Mouse (Mus musculus): ENCODE results near the gene Cd3eap.

Gene Cd3eap

DNA sequence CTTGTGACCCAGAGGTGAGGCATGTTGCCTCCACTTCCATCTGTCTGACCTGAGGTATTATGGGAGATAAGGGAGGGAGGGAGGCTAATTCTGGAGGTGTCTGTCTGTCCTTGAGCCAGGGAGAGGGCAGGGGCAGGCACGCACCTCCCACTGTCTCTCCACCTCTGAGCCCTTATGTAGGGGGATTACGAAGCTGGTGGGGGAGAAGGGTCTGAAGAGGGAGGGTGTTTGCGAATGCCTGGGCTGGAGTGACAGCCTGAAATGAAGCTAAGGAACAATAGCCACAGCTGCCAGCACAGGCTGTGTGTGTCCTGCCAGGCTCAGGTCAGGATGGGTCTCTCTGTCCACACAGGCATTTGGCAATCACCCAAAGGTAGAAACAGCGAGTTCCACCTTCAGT lies 3.0 kb upstream of the Cd3eap start:
- in situ Hi-C loops (cut with MboI, MseI): loop anchor here (10.0 kb wide), 1 partner anchor 57 kb away; no protein-coding TSS in a partner anchor

DNA sequence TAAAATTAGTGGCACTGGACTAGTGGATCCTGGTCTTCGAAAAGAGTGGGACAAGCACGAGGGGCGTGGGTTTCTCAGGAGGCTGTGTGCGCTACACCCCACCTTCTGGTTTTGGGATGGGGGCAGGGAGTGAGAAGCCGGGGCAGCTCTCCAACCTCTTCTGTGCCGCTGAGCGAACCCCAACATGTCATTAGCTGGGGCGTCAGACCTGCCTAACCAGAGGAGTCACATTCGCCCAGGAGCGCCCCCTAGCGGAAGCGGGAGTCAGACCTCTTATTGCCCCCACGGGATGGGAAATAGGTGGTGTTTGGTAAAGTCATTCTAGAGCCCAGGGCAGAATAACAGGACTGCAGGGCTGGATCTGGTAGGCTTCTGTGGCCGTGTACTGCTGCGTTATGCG lies 2.4 kb upstream of the Cd3eap start:
- in situ Hi-C loops (cut with MboI, MseI): loop anchor here (10.0 kb wide), 1 partner anchor 57 kb away; no protein-coding TSS in a partner anchor

DNA sequence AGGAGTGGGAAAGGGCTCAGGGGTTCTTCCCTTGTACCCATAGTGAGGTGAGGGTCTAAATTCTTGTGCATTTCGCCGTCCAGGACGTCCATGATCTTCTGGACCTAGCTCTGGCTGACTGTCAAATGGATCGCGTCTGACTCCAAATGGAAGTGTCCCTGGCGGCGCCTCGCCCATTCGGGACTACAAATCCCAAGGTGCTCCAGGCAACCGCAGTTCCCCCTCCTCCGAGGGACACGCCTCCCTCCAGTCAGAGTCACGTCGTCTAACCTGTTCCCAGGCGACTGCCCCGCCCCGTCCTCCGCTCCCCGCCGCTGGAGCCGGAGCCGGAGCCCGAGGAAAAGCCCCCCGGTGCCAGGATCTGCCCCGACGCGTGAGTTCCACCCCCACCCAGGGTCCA lies 1.7 kb upstream of the Cd3eap start:
- in situ Hi-C loops (cut with MboI, MseI): loop anchor here (10.0 kb wide), 1 partner anchor 56 kb away; no protein-coding TSS in a partner anchor

DNA sequence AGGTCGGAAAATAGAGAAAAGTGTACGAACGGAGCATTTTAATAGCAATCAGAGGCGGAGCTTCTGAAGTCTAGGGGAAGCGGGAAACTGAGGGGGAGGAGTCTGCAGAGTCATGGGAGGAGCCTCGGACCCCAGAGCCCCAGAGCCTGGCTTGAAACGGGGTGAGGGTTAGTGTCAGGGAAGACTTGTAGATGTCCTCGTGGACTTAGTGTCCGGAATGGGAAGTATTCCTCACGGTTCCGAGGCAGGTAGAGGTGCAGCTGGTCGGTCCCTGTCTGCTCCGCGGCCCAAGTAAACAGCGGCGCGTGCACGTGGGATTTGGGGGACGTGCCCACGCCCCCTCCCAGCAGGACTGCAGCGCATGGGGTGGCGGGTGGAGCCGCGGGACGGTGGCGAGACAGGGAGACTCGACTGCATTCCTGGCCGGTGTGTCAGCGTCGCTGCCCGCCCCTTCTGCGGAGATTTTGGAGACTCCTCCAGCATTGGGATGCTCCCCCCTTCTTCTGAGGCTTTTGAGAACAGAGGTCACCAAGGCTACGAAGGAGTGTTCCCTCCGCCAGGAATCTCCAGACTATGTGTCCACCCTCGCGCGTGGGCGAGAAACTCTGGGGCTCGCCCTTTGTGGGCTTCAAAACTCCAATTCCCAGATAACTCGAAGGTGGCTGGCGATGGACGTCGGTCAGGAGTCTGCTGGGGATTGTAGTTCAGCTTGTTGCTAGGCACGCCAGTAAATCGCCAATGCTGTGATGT lies 784 bp upstream of the Cd3eap start:
- in situ Hi-C loops (cut with MboI, MseI): loop anchor here (10.0 kb wide), 1 partner anchor 55 kb away; no protein-coding TSS in a partner anchor

DNA sequence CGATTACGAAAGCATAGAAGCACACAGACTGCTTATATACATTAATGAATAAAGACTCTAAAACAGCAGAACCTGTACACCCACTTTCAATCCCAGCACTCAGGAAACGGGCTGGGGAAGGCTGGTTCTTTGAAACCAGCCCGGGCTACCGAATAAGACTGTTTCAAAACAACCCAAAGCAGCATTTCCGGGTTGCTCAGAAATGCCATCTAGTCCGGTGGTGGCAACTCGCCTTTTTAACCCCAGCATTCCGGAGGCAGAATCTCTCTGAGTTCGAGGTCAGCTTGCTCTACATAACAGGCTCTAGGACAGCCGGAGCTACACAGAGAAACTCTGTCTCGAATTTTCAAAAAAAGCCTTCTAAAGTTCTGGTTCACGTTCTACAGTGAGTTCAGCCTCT lies 649 bp downstream of the Cd3eap start:
- in situ Hi-C loops (cut with MboI, MseI): no loop called here

DNA sequence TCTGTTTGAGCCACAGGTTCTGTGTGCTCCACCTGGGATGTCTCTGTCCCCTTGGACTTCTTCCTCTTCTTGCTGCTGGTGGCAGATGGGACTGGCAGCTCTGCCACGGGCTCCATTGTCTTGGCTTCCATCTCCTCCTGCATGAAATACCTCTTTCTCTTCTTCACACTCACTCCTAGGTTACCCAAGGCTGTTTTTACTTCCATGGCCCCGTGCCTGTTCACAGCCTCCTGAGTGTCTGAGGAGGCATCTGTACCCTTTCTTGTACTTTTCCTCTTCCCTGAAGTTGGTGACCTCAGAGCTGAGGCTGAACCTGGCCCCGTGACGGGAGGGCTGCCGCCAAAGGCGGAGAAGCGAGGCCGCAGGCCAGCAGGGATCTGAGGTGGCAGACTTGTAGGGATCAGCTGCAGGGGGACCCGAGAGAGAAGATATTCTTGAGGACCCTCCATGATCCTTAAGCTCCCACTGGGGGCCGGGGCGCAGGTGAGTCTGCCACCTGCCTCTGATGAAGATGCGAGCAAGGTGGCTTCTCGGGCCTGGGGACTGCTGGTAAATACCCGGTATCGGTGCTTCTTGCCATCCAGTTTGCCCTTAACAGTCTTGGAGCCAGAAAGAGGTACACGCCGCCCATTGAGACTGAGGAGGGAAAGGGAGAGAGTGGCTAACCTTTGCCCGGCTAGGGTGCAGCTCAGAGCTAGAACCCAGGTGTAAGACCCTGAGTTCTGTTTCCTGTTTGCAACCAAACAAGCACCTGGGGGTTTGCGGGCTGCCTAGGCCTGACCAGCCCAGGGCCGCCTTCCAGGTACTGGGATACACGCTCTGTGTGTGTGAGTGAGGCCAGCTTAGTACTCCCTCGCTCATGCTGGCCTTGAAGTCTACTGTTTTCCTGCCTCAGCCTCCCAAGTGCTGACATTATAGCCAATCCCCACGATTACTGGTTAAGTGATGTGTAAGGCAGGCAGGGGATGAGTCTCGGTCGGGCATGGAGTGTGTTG lies 1.6 kb downstream of the Cd3eap start:
- in situ Hi-C loops (cut with MboI, MseI): no loop called here

DNA sequence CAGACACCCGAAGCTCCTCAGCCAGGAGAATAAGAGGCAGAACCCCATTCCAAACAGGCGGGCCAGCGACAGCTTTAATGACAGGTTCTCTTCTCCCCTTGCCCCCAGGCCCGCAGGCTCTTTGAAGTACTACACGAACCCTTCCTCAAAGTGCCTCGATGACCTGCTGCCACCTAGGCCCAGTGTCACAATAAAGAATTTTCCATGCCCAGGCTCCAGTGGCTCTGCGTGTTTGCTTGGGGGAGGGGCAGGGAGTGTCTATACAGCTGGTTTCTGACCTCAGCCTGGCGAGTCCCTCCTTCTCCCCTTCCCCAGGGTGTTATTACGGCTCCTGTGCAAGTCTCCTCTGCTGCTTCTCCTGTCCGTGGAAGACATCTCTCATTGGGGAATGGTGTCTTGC lies 3.0 kb downstream of the Cd3eap start:
- in situ Hi-C loops (cut with MboI, MseI): no loop called here

DNA sequence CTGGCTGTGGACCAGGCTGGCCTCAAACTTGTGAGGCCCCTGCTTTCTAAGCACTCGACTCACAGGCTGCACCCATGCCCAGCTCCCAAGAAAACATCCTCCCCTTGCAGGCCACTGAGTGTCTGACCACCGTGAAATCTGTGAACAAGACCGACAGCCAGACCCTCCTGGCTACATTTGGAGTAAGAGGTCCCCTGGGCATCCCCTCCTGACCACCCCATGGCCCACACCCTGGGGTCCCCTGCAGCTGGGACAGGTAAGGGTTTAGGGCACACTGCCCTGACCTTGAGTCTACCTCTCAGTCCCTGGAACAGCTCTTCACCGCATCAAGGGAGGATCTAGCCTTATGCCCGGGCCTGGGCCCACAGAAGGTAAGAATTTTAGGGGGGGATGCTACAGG lies 4.3 kb downstream of the Cd3eap start:
- in situ Hi-C loops (cut with MboI, MseI): no loop called here

DNA sequence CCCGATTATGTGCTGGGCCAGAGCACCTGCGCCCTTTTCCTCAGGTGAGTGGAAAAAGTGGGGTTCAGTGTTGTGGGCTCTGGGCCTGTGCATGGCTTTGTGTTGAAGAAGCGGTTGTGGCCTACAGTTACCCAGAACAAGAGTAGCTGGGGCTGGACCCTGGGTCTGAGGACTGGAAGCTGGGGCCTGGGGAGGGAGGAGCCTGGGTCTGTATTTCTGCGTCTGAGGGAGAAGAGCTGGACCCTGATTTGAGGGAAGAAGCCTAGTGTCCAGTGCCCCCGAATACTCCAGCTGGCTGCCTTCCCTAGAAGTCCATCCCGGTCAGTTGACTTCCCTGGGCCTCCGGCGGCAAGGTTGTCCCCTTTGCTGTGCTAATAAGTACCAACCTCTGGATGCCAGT lies 9.1 kb downstream of the Cd3eap start:
- in situ Hi-C loops (cut with MboI, MseI): no loop called here

DNA sequence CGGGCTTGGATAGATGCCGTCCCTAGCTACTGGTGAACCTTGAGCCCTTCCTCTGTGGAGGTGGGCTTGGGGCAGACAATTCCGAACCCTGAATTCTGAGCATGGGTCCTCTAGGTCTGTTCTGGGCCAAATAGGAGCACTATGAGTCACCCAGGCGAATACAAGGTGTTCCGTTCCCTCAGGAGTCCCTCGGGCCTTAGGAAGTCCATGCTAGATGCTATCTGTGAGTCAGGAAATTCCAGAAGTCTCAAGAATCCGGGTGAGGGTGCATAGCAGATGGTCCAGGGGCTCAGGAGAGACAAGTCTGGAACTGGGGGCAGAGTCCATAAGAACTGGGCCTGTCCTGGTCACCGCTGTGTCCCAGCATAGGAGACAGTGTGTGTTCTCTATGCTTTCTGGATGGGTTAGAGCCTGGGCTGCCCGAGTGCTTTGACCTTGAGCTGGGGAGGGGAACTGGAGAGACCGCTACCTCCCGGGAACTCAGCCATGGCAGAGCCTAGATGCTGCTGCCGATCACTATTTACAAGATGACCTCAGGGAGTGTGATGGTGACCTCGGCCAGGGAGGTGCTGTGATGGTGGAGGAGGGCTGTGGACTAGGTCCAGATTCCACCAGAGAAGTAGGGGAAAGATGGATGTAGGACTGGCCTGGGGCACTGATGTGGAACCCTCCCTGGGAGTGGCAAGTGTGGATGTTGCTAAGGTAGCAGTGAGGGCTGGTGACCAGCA lies 9.9 kb downstream of the Cd3eap start:
- in situ Hi-C loops (cut with MboI, MseI): no loop called here

DNA sequence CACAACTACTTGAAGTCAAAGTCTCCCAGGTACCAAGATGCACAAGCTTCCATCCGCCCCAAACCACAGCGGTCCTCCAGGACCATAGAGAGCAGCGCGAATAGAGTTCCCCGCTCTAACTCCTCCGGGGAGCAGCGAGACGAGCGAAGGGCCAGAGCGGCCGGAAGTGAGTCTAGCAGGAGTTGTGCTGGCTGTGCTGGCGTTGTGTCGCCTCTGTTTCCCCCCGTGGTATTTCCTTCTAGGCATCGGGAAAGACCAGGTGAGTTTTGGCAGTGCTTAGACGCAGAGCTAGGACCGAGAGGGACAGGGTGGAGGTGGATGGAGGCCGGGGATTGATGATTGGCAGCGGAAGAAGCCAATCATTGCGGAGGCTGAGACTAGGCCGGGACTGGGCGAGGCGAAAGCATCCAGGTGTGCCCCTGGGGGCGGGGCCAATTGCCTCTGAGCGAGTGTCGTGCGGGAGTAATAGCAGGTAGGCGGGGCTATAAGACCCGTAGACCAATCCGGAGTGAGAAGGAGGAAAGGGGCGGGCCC lies 14.3 kb downstream of the Cd3eap start:
- in situ Hi-C loops (cut with MboI, MseI): loop anchor here (5.0 kb wide), 1 partner anchor 38 kb away; no protein-coding TSS in a partner anchor

DNA sequence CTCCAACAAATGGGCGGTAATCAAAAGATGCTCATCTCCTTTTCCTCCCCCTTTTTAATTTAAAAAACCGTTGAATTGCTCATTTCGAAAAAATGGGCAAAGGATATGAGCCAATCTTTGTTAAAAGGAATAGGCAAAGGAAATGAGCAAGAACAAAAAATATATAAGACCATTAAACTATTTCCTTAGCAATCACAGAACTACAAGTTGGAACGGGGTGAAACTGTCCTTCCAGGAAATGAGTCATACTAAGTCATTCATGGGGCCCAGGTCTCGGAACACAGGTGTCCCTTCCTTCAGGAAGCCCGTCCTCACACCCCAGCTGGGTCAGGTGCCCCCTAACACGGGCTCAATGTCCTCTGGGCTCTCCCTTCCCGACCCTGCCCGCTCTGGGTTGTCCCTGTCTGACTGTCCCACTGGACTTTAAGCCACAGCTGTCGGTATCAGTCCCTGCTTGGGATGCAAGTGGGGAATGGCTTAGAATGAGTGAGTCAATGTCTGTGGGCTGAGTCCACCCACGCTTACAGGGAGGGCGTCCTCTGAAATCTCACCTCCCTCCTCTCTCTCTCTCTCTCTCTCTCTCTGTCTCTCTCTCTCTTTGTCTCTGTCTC lies 14.9 kb downstream of the Cd3eap start, which contains the start of gene Ercc1:
Gene Ercc1, plus strand, starts transcription at position 542 of the 611 bp plus-strand sequence.
- in situ Hi-C loops (cut with MboI, MseI): loop anchor here (5.0 kb wide), 1 partner anchor 37 kb away; no protein-coding TSS in a partner anchor

DNA sequence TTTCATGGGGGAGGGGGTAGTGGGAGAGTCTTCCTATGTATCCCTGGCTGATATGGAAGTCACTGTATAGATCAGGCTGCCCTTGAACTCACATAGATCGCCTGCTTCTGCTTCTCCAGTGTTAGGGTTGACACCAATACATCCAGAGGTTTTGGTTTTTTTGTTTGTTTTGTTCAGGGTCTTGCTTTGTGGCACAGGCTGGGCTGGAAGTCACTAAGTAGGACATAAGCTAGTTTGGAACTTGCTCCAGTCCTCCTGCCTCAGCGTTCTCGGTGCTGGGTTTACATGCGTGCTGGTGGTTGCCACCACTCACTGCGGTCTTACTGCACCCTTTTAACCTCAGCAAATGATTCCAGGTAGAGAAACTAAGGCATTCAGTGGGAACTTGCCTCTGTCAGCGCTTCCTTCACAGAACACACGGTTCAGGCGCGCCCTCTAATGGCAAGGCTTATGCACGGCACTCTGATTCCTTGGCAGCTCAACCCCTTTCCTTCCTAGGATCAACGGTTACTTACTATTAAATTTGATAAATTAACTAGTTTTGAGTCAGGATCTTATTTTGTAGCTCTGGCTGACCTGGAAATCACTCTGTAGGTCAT lies 16.0 kb downstream of the Cd3eap start:
- in situ Hi-C loops (cut with MboI, MseI): loop anchor here (5.0 kb wide), 1 partner anchor 36 kb away; no protein-coding TSS in a partner anchor

DNA sequence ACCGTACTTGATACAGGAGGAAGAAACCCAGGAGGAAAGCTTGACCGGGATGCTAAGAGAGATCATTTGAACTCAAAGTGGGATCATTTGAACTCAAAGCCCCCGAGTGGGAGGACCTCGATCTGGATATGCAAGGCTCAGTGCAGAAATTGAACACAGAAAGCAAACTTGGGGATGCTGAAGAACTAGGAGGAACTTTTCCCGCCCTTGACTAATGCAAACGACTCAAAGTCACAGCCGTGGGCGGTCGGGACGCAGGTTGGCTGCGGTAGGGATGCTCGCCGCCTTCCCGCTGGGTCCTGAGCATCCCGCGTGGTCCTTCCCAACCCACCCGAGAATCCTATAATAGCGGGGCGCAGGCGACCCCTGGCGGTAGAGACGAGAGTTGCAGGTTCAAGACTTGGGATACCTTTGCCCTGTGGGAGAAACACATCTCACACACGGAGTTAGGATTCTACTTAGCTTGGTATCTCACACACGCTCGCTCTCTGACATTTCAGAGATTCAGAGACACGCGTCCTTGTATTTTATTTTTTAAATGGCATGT lies 16.7 kb downstream of the Cd3eap start:
- in situ Hi-C loops (cut with MboI, MseI): loop anchor here (5.0 kb wide), 1 partner anchor 35 kb away; no protein-coding TSS in a partner anchor

DNA sequence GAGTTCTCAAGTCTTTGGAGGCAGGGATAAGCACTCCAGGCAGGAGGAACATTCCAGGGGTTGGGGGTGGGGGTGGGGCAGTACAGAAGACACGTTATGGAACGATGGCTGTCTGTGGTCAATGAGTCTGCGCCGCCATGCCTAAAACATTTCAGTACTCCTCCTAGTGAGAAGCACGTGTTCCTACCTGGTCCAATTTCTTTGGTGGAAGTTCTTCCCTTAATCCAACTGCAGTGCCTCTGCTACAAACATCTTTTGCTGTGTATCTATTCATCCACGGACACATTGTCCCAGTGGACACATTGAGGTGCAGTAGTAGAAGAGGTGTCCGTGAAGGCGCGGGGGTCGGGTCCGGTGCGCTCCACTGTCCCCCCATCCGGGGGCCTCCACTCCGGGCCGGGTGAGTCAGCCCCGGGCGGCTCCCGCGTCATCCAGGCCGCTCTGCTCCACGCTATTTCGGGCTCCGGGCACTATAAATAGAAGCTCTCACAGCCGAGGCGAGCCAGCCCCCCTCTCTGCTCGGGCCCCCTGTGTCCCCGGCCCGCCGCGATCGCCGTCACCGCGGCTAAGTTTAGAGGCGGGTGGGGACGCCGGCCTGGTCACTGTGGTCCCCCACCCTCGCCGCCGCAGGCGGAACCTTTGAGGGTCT lies 17.4 kb downstream of the Cd3eap start:
- in situ Hi-C loops (cut with MboI, MseI): loop anchor here (5.0 kb wide), 1 partner anchor 35 kb away; no protein-coding TSS in a partner anchor

DNA sequence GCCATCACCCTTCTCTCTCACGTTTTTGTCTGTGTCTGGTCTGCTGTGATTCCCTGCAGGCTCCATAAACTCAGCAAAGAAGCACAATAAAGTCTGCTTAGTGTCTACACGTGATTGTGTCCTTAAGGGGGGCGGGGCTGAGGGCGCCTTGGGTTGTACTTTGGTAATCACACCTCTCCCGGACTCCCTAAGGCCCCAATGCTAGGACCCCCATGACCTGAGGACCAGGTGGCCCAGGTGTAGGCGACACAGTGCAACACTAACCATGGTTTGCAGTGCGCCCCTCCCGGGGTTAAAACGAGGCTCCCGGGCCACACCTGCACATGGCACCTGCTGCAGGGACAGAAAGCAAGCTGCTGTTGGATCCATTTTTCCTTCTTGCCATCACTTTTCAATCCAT lies 18.0 kb downstream of the Cd3eap start:
- in situ Hi-C loops (cut with MboI, MseI): loop anchor here (5.0 kb wide), 1 partner anchor 34 kb away; no protein-coding TSS in a partner anchor

DNA sequence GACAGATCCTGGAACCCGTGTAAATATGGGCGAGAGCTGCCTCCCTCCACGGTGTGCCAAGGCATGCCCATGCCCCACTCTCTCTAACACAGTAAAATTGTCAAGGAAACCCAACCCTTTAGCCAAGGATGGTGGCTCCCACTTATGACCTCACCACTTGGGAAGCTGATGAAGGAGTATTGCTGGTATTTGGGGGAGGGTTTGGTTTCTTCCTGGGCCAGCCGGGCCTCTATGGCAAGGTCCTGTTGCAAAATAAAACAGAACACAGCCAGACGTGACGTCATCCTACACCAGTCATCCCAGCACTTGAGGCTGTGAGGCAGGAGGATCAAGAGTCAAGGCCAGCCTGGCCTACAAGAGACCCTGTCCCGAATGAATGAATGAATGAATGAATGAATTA lies 20.7 kb downstream of the Cd3eap start:
- in situ Hi-C loops (cut with MboI, MseI): no loop called here

DNA sequence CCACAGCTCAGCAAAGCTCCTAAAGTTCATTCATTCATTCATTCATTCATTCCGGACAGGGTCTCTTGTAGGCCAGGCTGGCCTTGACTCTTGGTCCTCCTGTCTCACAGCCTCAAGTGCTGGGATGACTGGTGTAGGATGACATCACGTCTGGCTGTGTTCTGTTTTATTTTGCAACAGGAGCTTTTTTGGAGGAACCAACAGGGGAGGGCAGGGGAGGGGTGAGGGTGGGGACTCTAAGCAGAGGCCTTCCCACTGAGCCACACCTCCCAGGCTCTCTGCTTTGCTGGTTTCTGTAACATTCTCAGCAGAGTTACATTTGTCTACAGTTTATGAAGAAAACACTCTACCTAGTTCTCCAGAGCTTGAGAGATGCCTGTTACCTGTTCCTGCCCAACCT lies 21.2 kb downstream of the Cd3eap start:
- in situ Hi-C loops (cut with MboI, MseI): no loop called here

DNA sequence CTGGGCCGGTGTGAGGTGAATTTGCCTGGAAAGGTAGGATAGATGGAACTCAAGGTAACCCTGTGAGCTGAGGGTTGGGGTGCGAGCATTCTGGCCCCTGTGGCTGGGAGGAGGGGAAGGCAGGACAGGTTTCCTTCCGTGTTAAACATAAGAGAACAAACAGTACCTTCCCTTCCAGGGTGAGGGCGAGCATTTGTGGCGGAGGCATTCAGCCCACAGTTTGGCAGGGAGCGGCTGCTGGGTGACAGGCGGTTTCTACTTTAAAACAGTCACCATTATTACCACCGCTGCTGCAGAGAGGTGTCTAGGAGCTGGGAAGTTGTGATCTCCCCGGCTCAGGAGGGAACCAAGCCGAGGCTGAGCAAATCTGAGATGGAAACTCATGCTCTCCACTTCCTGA lies 22.2 kb downstream of the Cd3eap start:
- in situ Hi-C loops (cut with MboI, MseI): no loop called here
